Mouse (Mus musculus): Measurements from ENCODE around the gene Dhtkd1.

DNA sequence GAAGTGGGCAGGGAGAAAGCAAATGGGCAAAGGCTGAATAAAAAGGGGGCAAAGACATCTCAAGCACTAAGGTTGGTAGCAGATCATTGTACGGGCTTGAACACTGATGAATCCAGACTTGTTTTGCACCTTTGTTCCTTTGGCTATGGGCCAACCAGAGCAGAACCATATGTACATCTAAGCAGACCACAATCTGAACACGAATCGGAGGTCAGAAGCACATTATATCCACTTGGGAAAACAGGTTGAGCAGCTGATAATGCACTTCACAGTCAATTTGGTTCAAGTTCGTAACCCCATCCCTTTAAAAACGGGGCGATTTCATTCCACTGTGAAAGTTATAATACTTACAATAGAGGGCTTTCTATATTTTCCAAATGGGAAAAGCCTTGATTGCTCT, 7.7 kb upstream of the Dhtkd1 start:
- TF ChIP-seq CTCF (IDR thresholded peaks at IDR 0.05; ENCODE audit: borderline replicate concordance, insufficient read depth, low read length) = no peak
- TF ChIP-seq POLR2A (IDR thresholded peaks at IDR 0.05; ENCODE audit: low read depth, low read length) = no peak
